Mouse (Mus musculus): ENCODE results near the gene Ms4a15.

Ms4a15 gene

DNA sequence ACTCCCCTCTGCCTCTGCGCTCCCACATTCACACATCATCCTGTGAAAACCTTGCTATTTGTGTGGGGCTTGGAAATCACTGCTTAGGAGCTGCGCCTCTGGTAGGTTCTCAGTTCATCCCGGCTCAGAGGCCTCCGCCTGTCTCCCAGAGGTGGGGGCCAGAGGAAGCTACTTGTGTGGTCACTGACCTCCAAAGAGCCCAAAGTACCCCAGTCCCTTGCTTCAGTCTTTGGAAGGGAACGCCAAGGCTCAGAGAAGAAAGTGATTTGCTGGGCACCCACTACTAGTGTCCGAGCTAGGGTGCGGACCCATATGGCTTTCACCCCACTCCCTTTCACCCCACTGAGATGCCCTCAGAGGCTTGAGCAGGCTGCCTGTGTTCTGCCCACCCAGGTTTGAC is at the start of gene Ms4a15:
Gene Ms4a15, minus strand, starts transcription at position 101 of the 400 bp plus-strand sequence.
- no peak for DNase-seq

DNA sequence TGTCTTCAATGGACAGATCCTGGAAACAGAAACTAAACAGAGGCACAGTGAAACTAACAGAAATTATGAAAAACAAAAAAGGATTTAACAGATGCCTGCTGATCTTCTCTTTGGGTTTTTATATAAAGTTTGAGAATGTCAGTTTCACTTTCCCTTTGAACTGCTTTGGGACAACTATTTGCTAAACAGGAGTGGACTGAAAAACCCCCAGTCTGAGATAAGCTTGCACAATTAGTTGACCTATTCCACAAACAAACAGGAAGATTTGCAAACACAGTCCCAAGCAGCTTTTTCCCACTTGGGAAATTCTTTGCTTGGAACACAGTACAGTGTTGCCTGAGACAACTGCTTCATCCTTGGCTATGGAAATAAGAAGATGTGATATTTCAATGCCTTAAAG is 44.5 kb upstream of the Ms4a15 start:
- no peak for DNase-seq

DNA sequence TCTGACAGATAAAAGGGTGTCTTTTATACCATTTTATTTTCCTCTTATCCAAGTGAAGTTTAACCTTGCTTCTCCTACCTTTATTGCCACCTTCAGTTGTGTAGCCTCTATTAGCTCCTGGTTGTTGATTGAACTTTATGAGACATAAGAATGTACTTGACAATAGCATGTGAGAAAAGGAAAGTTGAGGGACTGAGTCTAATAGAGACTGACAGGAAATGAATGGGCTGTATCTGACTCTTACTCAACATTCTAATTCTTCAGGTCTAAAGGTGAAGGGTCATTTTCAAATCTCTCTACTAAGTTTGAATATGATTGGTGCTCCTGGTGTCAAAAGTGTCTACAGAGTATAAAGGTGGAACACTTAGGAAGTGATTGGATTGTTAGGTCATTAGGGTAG is 29.3 kb upstream of the Ms4a15 start:
- no peak for DNase-seq

DNA sequence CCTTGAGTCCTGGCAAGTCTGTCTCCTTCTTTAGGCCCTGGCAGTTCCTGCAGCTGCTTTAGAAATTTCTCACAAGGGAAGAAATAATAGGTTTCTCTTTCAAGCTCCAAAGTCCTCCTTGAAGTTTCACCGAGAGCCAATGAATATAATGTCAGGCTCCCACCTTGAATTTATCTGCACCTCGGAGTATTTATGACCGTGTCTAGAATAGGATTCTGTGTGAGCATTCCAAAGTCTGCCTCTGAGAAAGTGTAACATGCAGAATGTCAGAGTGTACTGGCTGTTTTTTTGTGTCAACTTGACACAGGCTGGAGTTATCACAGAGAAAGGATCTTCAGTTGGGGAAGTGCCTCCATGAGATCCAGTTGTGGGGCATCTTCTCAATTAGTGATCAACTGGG is 24.8 kb upstream of the Ms4a15 start, which contains the start of gene Ms4a18:
Gene Ms4a18, minus strand, starts transcription at position 141 of the 400 bp plus-strand sequence.
- no peak for DNase-seq

DNA sequence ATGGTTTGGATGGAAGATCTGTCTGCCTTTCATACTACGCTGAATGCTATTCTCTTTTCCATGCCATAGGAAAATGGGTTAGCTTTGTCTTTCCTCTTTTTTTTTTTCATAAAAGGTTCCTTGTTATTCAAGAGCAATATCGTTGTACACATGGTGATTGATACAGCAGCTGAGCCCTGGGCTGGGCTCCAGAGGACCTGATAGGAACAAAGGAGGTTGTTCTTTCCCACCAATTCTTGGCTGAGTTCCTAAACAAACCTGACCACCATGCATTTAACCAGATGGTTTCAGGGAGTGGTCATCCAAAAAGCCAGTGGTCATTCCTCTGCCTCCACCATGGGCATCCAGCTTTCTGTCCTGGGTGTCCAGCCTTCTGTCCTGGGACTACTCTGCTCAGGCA is 24.2 kb upstream of the Ms4a15 start:
- DNase-seq = no peak

DNA sequence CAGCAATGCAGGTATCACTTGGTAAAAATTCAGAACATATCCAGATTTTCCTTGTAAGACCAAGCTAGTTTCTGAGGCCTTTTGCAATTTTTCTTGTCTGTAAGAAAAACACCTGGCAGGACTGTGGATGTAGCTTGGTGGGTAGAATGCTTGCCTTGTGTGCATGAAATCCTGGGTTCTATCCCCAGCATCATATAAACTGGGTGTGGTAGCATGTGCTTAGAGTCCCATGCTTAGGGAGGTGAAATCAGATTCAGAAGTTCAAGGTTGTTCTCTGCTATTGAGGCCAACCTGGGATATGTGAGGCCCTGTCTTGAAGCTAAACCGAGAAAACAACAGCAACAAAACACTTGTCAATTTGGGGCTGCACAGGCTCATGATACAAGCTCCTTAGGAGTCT is 22.9 kb upstream of the Ms4a15 start:
- no peak for DNase-seq

DNA sequence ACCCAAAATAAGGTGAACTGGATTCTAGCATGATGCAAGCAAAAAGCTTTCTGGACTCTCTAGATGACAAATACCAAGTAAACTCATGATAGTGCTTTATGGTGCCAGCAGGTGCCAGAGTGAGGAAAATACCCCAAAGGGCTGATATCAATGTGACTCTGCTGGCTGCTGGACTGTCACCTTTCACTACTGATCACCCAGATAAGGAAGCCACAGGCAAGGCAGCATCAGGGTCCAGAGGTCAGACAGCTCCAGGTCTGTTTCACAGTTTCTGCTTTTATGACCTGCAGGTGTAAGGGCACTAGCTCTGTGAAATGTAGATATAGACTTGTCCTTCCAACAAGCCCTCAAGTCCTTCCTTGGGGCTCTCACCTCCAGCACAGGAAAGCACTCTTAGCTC is 22.4 kb upstream of the Ms4a15 start:
- DNase-seq = no peak

DNA sequence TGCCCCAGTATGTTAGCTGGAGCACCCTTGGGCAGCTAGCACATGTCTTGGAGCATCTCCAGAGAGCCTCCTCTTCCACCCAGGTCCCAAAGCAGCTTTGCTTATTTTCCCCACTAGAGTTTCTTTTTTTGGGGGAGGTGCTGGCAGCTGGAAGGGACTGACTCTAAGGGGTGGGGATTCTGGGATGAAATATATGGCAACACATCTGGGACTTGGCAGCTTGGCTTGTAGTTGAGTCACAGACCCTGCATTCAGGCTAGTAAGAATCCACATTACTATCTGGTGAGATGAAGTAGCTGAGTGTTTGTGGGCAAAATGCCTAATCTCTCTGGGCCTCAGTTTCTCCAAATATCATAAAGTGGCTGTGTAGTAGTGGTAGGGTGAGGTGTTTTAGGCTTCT is 1.1 kb downstream of the Ms4a15 start:
- DNase-seq = no peak

DNA sequence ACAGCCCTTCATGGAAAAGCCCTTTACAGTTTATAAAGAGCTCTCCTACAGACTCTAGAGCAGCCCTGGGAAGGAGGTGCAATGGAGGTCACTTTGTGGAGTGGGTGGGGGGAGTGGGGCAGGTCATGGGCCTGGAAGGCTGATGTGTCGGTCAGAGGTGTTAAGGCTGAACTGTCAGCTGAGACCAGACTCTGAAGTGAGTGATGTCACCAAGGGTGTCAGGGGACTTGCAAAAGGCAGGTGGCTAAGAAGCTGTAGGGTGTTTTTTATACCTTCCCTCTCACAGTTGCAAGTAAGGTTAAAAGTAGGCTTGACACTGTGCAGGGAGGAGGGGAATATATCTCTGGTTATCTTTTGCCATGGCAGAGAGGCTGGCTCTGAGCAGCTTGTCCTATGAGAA is 2.3 kb downstream of the Ms4a15 start:
- no peak for DNase-seq

DNA sequence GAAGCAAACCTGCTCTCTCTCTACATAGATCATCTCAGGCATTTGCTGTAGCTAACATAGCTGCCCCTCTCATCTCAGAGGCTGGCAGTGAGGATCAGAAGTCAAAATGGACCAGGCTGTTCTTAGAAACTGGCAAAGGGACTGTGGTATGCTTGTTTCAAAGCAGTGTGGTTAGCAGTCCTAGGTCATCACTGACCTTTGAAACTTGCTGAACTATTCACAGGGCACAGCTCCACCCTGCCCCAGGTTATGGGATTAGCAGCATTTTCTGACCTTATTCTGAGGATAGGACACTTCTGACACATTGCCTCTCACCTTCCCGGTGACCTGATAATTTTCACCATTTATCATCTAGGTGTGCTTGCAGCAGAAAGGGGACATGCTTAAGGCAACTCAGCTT is 4.5 kb downstream of the Ms4a15 start:
- no peak for DNase-seq

DNA sequence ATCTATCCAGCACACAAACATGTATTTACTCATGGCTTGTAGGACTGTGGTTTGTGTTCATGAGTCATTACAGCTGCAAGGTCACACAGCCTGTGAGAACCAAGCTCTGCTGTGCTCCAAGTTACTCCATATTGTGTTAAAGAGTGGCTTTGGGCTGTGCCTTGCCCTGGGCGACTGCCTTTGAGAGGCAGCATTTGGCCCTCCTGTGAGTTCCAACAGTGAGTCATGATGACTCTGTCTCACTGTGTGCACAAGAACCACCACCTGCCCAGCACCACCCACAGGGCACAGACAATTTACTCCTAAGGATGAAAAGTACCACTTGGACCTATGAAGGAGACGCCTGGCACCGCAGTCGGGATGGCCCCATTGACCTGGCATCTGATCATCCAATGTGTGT is 7.2 kb downstream of the Ms4a15 start:
- DNase-seq = no peak

DNA sequence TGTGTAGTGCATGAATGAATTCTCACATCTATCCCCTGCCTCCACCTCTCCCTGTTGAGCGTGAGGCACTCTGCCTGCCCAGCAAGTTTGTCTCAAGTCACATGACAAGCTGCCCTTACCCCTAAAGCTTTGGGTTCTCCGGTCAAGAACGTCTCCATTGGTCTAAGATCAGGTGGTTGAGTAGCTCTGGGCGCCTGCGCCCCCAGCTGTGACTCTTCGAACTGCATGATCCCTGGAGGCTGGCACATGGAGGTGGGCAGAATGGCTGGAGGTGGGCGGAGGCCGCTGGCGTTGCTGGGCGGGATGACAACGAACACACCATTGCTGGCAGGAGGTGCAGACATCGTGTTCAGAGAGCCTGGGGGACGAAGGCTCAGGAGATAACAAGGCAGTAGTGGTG is 8.5 kb downstream of the Ms4a15 start:
- DNase-seq = no peak

DNA sequence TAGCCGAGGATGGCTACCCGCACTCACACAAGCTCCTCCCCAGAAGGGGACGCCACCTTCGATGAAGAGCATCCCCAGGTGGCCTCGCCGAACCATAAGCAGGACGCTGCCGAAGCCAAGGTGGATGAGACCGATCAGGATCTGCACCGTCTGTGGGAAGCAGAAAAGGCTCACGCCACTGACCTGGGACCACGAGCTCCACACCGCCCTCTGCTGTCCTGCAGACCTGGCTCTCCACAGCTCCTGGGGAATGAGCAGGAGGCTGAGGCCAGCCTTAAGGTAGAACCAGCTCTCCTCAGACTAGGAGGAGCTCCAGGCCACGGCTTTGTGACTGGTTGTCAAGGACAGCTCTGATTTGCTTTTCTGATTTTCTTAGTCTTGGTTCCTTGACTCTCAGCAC is 9.9 kb downstream of the Ms4a15 start:
- DNase-seq = peak; percentile 40

DNA sequence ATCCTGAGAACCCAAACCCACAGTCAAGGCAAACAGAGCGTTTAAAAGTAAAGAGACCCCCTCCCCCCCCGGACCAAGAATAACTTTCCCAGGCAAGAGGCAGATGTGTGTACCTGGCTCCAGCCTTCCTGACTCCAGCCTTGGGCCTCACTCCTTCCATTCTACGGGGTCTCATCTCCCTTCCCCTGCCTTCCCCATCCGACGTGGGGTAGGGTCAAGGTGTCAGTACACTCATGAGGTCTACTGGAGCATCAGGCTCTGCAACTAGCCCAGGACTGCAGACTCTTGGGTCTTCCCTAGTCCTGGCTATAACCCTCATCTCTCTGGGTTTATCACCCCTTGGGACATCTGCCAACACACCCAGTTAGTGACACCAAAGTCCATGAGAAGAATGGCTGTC is 12.8 kb downstream of the Ms4a15 start:
- DNase-seq = no peak

DNA sequence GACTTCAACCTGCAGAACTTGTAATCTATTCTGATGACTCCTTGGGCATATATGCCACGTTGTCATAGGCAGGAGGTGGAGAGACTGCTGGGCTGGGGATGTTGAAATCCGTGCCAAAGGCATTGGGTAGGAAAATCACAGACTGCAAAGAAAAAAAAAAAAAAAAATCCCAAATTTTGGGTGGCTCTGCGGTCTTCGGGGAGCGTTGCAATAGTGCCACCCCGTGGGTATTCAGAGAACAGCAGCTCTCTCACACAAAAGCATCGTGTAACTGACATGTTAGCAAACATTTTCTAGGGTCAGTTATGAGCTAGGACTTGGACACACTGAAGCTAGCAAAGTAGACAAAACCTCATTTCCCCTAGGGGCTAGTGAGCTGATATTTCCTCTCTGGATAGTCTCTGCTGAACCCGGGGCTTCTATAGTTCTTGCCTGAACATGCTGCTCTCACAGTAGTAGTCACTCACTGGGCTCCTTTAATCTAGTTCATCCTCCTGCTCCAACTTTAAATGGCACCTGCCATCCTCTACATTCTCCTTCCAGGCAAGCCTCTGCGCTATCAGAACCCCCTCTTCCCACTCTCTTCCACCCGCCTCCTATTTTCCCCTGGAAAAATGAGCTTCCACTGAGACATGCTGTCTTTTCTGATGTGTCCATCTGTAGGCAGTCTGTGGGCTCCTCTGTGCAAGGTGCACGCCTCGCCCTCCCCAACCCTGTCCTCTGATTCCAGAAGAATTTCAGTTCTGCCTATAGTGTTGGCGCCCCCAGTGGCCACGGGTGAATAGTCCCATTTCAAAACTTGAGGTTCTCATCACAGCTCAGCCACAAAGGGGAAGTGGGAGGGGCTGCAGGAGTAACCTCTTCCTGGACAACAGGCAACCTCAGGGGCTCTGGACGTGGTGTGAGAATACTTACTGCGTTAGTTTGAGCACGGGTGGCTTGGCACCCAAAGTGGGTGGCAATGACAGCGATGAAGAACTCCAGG is 13.6 kb downstream of the Ms4a15 start:
- DNase-seq = peak; percentile 70

DNA sequence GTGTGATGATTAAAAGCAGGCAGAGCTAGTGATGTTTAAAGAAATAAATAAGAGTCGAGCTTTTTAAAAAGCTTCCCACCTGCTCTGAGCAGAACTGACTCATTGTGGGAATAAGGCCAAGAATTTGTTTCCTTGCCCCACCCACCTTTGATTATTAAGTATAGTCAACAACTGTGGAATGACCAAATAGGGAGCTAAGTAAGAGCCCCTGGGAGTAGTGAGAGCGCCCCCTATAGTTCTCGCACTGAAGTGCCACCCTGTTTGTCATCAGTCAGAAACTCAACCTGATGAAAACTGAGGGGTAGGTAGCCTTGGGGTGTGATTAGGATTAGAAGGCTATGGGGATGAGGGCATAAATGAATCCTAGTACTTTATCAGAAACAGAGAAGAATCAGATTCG is 16.7 kb downstream of the Ms4a15 start:
- no peak for DNase-seq

DNA sequence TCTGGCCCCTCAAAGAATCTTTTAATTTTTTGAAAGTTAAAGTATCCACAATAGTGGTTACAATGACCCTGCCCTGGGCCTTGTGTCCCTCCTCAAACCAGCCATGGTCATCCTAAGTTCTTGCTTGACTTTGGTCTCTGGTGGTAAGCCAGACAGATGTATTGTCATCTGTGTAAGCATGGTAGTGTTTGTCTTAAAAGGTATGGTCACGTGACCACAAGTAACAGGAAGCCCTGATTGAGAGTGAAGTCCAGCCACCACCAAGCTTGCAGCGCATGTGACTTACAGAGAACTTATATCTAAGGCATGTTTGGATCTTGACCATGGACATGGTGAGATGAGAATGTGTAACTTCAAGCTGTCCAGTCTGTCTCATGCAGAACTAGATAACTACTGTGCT is 17.9 kb downstream of the Ms4a15 start:
- DNase-seq = no peak

DNA sequence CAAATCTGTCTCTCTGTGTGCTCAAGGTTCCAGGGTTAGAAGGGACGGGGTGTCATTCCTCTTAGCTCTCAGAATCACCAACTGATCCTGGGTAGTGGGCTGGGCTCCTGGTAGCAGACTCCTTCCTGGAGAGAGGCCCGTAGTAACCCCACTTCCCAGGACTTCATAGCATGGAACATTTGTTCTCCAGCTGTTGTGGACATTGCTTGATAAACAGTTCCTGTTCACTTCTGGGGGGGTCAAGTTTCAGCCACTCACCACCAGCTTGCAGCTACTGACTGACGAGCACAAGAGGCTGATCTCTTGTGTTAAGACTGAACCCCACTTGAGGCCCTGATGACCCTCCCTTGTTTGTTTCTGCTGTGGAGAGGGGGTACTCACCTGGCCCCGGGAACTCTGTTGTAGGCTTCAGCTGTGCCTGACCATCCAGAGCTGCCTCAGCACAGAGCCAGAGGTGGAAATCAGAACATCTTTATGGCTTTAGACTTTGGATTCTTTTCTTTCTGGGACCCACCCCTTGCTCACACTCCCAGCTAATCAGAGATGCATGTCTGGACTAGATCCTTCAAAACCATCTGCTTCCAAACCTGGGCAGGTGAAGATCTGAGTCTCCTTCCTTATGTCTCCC is 18.7 kb downstream of the Ms4a15 start, which contains the start of gene Ms4a10:
Gene Ms4a10, minus strand, starts transcription at position 433 of the 628 bp plus-strand sequence.
- no peak for DNase-seq

DNA sequence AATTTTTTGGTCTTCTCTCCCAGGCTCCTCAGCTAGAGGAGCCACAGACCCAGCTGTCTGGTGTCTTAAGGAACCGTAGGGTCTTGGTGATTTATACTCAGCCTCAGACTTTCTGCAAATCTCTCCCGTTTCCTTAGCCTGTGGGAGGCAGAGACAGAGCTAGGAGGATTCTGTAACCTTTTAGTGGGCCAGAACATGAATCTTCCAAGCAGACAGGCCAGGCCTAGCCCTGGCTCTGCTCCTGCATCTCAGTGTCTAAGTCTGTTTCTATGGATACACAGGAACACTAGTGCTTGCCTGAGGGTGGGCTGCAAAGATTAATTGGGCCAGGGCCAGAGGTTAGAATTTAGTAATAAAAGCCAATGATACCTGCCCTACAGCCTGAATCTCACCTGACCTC is 19.9 kb downstream of the Ms4a15 start:
- no peak for DNase-seq

DNA sequence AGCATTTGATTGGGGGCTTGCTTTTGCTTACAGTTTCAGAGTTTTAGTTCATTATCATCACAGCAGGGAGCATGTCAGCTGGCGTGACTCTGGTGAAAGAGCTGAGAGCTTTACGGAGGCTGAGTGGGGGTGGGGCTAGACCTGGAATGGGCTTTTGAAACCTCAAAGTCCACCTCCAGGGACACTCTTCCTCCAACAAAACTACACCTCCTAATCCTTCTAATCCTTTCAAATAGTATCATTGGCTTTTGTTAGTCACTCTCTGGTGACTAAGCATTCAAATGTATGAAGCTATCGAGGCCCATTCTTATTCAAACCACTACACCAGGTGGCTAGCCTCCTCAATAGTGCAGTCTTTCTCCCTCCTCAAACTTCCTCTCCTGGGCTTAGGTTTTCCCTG is 20.4 kb downstream of the Ms4a15 start:
- DNase-seq = no peak

DNA sequence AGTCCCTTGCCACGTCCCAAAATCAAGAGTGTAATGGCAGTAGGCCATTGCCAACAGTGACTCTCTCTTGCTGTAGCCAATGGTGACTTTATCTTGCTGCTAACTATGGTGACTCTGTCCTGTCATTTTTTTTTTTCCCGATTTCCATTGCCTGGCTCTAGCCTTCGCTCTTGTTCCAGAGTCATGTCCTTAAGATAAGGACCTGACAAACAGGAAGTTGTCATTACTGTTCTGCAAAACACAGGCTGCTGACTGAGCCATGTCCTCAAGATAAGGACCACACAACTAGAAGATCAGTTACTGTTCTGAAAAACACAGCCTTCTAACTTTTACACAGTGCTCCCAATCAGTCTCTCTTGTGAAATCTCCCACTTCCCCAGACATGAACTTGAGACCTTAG is 22.6 kb downstream of the Ms4a15 start:
- no peak for DNase-seq

DNA sequence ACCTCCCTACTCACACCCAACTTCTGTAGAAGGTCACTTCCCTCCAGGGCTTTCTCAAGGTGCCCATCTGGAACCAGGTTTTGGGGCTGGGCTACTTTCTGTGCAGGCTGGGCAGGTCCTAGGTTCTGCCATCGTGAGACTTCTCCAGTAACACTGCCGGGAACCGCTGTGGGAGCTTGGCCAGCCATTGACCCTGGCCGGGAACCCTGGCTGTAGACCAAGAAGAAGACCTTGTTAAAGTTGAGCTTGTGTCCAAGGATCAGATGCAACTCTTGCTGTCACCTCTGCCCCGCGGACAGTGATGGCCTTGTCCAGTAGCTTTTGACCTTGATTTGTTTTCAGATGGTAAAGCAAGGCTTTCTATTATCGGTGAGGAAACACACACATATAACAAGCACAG is 24.5 kb downstream of the Ms4a15 start:
- no peak for DNase-seq

DNA sequence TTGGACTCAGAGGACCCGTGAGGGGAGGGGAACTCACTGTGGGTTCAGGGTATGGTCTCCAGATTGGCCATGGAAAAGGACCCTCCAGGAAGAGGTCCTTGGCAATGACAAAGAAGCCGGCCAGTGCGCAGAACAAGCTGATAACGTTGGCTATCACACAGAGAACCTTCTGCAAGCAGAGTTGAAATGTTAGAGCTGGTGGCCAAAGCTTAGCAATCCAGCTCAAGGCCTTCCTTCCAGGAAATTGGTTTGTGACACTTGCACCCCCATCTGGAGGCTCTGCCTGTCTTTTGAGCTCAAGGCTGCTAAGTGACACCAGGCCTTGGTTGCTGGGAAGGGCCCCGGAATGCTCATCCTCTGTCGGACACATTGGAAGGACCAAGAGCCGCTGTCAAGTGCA is 27.3 kb downstream of the Ms4a15 start:
- no peak for DNase-seq

DNA sequence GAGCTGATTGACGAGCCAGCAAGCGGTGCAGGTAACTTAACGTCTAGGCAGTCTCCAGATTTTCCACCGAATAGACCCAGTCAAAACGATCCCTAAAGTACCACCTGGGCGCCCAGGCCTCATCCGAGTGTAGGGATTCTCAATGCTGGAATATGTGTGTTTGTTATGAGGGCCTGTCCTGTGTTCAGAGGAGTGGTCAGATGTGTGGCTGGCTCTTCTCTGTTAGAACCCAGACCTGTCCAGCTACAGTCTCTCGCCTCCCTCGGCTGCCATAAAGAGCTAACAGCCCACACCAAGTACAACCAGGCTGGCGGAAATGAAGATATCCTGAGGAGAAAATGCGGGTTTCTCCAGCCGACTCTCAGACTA is 33.1 kb downstream of the Ms4a15 start:
- no peak for DNase-seq

Data from cerebellum, adult 8-10 months (tissue).